Mouse (Mus musculus) E14TG2a.4 (cell line): Measurements from ENCODE around the gene Lrp11.

Experiments
- CTCF ChIP-seq: conservative IDR thresholded peaks from 2 replicates; pipeline ENCODE4 v1.5.1; 2014; ENCODE audit warnings: low read length
- POU5F1 ChIP-seq: IDR thresholded peaks from 2 replicates; pipeline ENCODE4 v1.6.1; 2014; ENCODE audit warnings: low read length, borderline replicate concordance

DNA sequence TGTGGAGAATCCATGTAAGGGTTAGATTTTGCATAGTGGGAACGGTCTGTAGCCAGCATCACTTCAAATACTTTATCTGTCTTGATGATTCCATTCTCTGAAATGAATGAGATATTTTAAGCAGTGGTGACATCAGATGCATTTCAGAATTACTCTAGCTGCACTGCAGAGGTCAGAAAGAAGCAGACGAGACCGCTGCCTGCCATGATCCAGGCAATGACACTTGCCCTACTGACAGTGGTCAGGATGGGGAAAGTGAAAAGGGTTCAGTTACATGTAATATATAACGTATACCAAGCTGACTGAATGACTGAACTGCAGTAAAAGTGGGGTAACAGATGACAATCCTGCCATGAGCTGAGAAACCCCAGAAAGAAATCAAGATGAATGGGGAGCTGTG lies 59.5 kb downstream of the Lrp11 start:
- TF ChIP-seq CTCF (no peak), POU5F1 (no peak)
